Comparison of ENCODE assay signal across 19 mouse cellular contexts in the genomic region with DNA sequence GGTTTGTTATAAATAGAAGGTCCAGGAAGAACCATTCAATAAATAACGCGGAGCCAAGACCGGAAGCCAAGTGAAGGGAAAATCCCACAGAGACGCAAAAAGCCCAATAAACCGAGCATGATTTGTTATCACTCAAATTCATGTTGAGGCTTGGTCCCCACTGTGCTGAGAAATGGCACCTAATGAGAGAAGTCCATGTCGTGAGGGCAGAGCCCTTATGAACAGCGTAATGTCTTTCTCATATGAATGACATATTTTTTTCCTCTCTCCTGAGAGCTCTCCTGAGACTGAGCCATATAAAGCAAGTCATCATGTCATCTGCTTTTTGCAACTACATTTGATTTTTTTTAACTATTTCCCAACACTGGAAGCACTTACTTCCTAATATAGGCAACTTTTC.
DNase-seq lines count a peak whose midpoint lies in the region; ATAC-seq and TF ChIP-seq lines count a peak whose summit lies in the region.
"Had no signal": no experiment of that assay in that cellular context is flagged by ENCODE, and none has a peak within 500 bp of the region (broad histone marks: within the 10 kb centered on the region; RNA-seq: fewer than 3 reads in every experiment).

No protein-coding gene starts in this region.

- no peak overlapping the region for H3K9ac ChIP-seq in kidney, embryonic 15.5 days
- no peak overlapping the region for H3K9ac ChIP-seq in midbrain, postnatal 0 days (replicated peaks; ENCODE audit: low read length, poor library complexity, severe bottlenecking)
- no peak overlapping the region for H3K9ac ChIP-seq in midbrain, embryonic 15.5 days
- H3K9ac ChIP-seq: embryonic facial prominence, embryonic 12.5 days; forebrain, embryonic 15.5 days; hindbrain, embryonic 13.5 days had no signal

- no peak overlapping the region for H3K27ac ChIP-seq in kidney, embryonic 15.5 days
- H3K27ac ChIP-seq in midbrain, postnatal 0 days (ENCODE audit: low read depth, low read length), result no peak overlapping the region
- no peak overlapping the region for H3K27ac ChIP-seq in midbrain, embryonic 15.5 days
- H3K27ac ChIP-seq: embryonic facial prominence, embryonic 12.5 days; forebrain, embryonic 15.5 days; heart, embryonic 10.5 days; hindbrain, embryonic 13.5 days had no signal

- H3K4me3 ChIP-seq in kidney, embryonic 15.5 days (replicated peaks), result no peak overlapping the region
- no peak overlapping the region for H3K4me3 ChIP-seq in midbrain, postnatal 0 days (ENCODE audit: low read depth, low read length)
- H3K4me3 ChIP-seq in midbrain, embryonic 15.5 days, result no peak overlapping the region
- H3K4me3 ChIP-seq: embryonic facial prominence, embryonic 12.5 days; forebrain, embryonic 15.5 days; heart, embryonic 10.5 days; hindbrain, embryonic 13.5 days had no signal

- no peaks in the 10 kb centered on the region for H3K9me3 ChIP-seq in kidney, embryonic 15.5 days (replicated peaks)
- no peaks in the 10 kb centered on the region for H3K9me3 ChIP-seq in midbrain, postnatal 0 days (ENCODE audit: low read length)
- no peaks in the 10 kb centered on the region for H3K9me3 ChIP-seq in midbrain, embryonic 15.5 days
- H3K9me3 ChIP-seq: embryonic facial prominence, embryonic 12.5 days; forebrain, embryonic 15.5 days; heart, embryonic 10.5 days; hindbrain, embryonic 13.5 days had no signal

- WGBS in kidney, embryonic 15.5 days, result 61% methylated on average over 7 of the region's 7 CpGs
- WGBS in midbrain, postnatal 0 days, result 81% methylated on average over 7 of the region's 7 CpGs
- WGBS in midbrain, embryonic 15.5 days, result 84% methylated on average over 7 of the region's 7 CpGs

- TF ChIP-seq CTCF in midbrain, postnatal 0 days (IDR thresholded peaks at IDR 0.05), result no peak

- no peak for DNase-seq in kidney, adult 9 months
- DNase-seq in midbrain, postnatal 0 days (ENCODE audit: low spot score), result peak; percentile 1
- DNase-seq in forelimb bud, embryonic 11.5 days (ENCODE audit: low read depth, low spot score), result peak; percentile 1
- DNase-seq: adrenal gland, postnatal 14 days; cerebellum, adult 2 months; gastrocnemius, postnatal 10 days; heart, adult 18-20 months; heart, postnatal 10 days; heart, postnatal 4 days had no signal

- ATAC-seq in kidney, embryonic 15.5 days (replicated peaks; ENCODE audit: low FRiP score), result 0 out of 2 replicates have a peak, but pooled peaks have one; percentile 22
- no peak for ATAC-seq in midbrain, postnatal 0 days (ENCODE audit: low FRiP score)
- no peak for ATAC-seq in midbrain, embryonic 15.5 days (replicated peaks)
- no peak for ATAC-seq in megakaryocyte progenitor cell, adult 5-6 weeks (replicated peaks; ENCODE audit: poor library complexity)
- ATAC-seq: activated CD4-positive, CD25-positive, alpha-beta regulatory T cell, adult 4 months; forebrain, embryonic 15.5 days; Patski had no signal

- no peak overlapping the region for H3K4me2 ChIP-seq in kidney, embryonic 15.5 days
- no peak overlapping the region for H3K4me2 ChIP-seq in midbrain, postnatal 0 days (ENCODE audit: low read depth, low read length, poor library complexity, severe bottlenecking)
- H3K4me2 ChIP-seq in midbrain, embryonic 15.5 days, result no peak overlapping the region
- H3K4me2 ChIP-seq: embryonic facial prominence, embryonic 12.5 days; forebrain, embryonic 15.5 days; hindbrain, embryonic 13.5 days had no signal

- H3K27me3 ChIP-seq in kidney, embryonic 15.5 days, result no peaks in the 10 kb centered on the region
- no peaks in the 10 kb centered on the region for H3K27me3 ChIP-seq in midbrain, postnatal 0 days (ENCODE audit: insufficient read depth, low read length)
- no peaks in the 10 kb centered on the region for H3K27me3 ChIP-seq in midbrain, embryonic 15.5 days (replicated peaks)
- H3K27me3 ChIP-seq: CH12.LX; embryonic facial prominence, embryonic 12.5 days; forebrain, embryonic 15.5 days; hindbrain, embryonic 13.5 days; Patski had no signal

- no peaks in the 10 kb centered on the region for H3K36me3 ChIP-seq in kidney, embryonic 15.5 days
- no peaks in the 10 kb centered on the region for H3K36me3 ChIP-seq in midbrain, postnatal 0 days (ENCODE audit: insufficient read depth, low read length)
- no peaks in the 10 kb centered on the region for H3K36me3 ChIP-seq in midbrain, embryonic 15.5 days (replicated peaks)
- H3K36me3 ChIP-seq: embryonic facial prominence, embryonic 12.5 days; forebrain, embryonic 15.5 days; heart, embryonic 10.5 days; hindbrain, embryonic 13.5 days had no signal

- H3K4me1 ChIP-seq in kidney, embryonic 15.5 days, result no peaks in the 10 kb centered on the region
- no peaks in the 10 kb centered on the region for H3K4me1 ChIP-seq in midbrain, postnatal 0 days (ENCODE audit: insufficient read depth, low read length)
- H3K4me1 ChIP-seq in midbrain, embryonic 15.5 days, result no peaks in the 10 kb centered on the region
- H3K4me1 ChIP-seq: embryonic facial prominence, embryonic 12.5 days; forebrain, embryonic 15.5 days; heart, embryonic 10.5 days; hindbrain, embryonic 13.5 days had no signal
